Mouse (Mus musculus): ENCODE results near the gene Bmpr2.

Bmpr2 gene

GRCm38 (mm10) chr1:59781080-59781479, 17.9 kb downstream of the Bmpr2 start:
- in situ Hi-C loops (cut with MboI; ENCODE audit: low pct_unique_long_range_greater_than_20kb in 1 of 2, low sequenced_read_pairs in 2 of 2, unreplicated experiment in 1 of 2): no loop called here

- in situ Hi-C loops (cut with MboI; ENCODE audit: low pct_unique_long_range_greater_than_20kb in 1 of 2, low sequenced_read_pairs in 2 of 2, unreplicated experiment in 1 of 2): no loop called here
Observed at GRCm38 (mm10) chr1:59788975-59789374, 25.8 kb downstream of the Bmpr2 start.

DNA sequence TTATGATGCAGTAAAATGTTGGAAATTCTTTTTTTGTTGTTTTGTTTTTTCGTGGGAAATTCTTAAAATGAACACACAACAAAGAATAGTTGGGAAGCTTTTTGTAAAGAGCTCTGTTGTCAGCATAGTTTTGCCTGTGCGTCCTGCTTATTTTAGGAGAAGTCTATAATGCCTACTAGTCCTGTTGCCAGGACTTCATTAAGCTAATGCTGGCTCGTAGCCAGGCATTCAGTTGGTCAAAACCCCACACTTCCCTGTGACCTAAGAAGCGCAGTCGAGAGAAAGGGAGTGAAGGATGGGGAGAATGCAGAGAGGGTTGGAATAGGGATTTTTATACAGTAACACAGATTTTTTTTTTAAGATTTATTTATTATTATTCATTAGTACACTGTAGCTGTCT, 26.5 kb downstream of the Bmpr2 start:
- in situ Hi-C loops (cut with MboI; ENCODE audit: low pct_unique_long_range_greater_than_20kb in 1 of 2, low sequenced_read_pairs in 2 of 2, unreplicated experiment in 1 of 2): no loop called here

GRCm38 (mm10) chr1:59795336-59795735, 32.1 kb downstream of the Bmpr2 start:
- in situ Hi-C loops (cut with MboI; ENCODE audit: low pct_unique_long_range_greater_than_20kb in 1 of 2, low sequenced_read_pairs in 2 of 2, unreplicated experiment in 1 of 2): no loop called here

GRCm38 (mm10) chr1:59797865-59798264, 34.7 kb downstream of the Bmpr2 start:
- in situ Hi-C loops (cut with MboI; ENCODE audit: low pct_unique_long_range_greater_than_20kb in 1 of 2, low sequenced_read_pairs in 2 of 2, unreplicated experiment in 1 of 2): no loop called here

GRCm38 (mm10) chr1:59804363-59804762, 41.2 kb downstream of the Bmpr2 start:
- in situ Hi-C loops (cut with MboI; ENCODE audit: low pct_unique_long_range_greater_than_20kb in 1 of 2, low sequenced_read_pairs in 2 of 2, unreplicated experiment in 1 of 2): no loop called here

GRCm38 (mm10) chr1:59809921-59810320, 46.7 kb downstream of the Bmpr2 start:
- in situ Hi-C loops (cut with MboI; ENCODE audit: low pct_unique_long_range_greater_than_20kb in 1 of 2, low sequenced_read_pairs in 2 of 2, unreplicated experiment in 1 of 2): no loop called here

DNA sequence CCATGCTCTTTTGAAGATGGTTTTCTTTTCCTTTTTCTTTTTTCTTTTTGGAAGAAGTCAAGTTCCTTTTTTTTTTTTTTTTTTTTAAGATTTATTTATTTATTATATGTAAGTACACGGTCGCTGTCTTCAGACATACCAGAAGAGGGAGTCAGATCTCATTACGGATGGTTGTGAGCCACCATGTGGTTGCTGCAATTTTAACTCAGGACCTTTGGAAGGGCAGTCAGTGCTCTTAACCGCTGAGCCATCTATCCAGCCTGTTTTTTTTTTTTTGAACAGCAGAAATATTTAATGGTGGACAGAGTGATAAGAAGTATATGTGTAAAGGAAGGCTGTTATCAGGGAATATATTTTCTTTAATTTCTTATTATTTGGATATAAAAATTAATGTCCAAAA, 49.6 kb downstream of the Bmpr2 start:
- in situ Hi-C loops (cut with MboI; ENCODE audit: low pct_unique_long_range_greater_than_20kb in 1 of 2, low sequenced_read_pairs in 2 of 2, unreplicated experiment in 1 of 2): no loop called here

- in situ Hi-C loops (cut with MboI; ENCODE audit: low pct_unique_long_range_greater_than_20kb in 1 of 2, low sequenced_read_pairs in 2 of 2, unreplicated experiment in 1 of 2): no loop called here
Observed at GRCm38 (mm10) chr1:59825421-59825820, 62.2 kb downstream of the Bmpr2 start.

GRCm38 (mm10) chr1:59826583-59826982, 63.4 kb downstream of the Bmpr2 start:
- in situ Hi-C loops (cut with MboI; ENCODE audit: low pct_unique_long_range_greater_than_20kb in 1 of 2, low sequenced_read_pairs in 2 of 2, unreplicated experiment in 1 of 2): no loop called here

GRCm38 (mm10) chr1:59829410-59829809, 66.2 kb downstream of the Bmpr2 start:
- in situ Hi-C loops (cut with MboI; ENCODE audit: low pct_unique_long_range_greater_than_20kb in 1 of 2, low sequenced_read_pairs in 2 of 2, unreplicated experiment in 1 of 2): no loop called here

GRCm38 (mm10) chr1:59830194-59830593, 67.0 kb downstream of the Bmpr2 start:
- in situ Hi-C loops (cut with MboI; ENCODE audit: low pct_unique_long_range_greater_than_20kb in 1 of 2, low sequenced_read_pairs in 2 of 2, unreplicated experiment in 1 of 2): no loop called here

- in situ Hi-C loops (cut with MboI; ENCODE audit: low pct_unique_long_range_greater_than_20kb in 1 of 2, low sequenced_read_pairs in 2 of 2, unreplicated experiment in 1 of 2): no loop called here
Observed at GRCm38 (mm10) chr1:59833723-59834122, 70.5 kb downstream of the Bmpr2 start.

DNA sequence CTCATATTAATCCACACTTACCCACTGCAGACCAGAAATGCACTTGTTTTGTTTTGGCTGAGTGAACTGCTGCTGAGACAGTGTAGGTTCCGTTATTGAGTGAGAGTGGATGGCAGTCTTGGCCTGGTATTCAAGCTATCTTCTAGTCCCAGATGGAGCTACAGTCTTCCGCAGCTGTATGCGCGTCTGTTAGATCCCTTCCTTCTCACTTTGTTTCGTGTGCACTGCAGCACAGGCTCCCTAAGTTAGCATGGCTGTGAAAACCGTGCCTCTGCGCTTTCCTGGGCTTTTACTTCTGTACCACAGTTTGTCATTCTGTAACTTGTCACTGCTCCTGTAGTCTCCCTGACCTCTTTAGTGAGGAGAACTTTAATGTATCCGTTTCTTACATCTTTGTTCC, 85.1 kb downstream of the Bmpr2 start:
- in situ Hi-C loops (cut with MboI; ENCODE audit: low pct_unique_long_range_greater_than_20kb in 1 of 2, low sequenced_read_pairs in 2 of 2, unreplicated experiment in 1 of 2): no loop called here

GRCm38 (mm10) chr1:59859046-59859445, 95.8 kb downstream of the Bmpr2 start:
- in situ Hi-C loops (cut with MboI; ENCODE audit: low pct_unique_long_range_greater_than_20kb in 1 of 2, low sequenced_read_pairs in 2 of 2, unreplicated experiment in 1 of 2): no loop called here

- in situ Hi-C loops (cut with MboI; ENCODE audit: low pct_unique_long_range_greater_than_20kb in 1 of 2, low sequenced_read_pairs in 2 of 2, unreplicated experiment in 1 of 2): no loop called here
Observed at GRCm38 (mm10) chr1:59862144-59862543, 98.9 kb downstream of the Bmpr2 start.

DNA sequence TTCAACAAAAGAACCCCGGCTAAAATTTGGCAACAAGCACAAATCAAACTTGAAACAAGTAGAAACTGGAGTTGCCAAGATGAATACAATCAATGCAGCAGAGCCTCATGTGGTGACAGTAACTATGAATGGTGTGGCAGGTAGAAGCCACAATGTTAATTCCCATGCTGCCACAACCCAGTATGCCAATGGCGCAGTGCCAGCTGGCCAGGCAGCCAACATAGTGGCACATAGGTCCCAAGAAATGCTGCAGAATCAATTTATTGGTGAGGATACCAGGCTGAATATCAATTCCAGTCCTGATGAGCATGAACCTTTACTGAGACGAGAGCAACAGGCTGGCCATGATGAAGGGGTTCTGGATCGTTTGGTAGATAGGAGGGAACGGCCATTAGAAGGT, 104.8 kb downstream of the Bmpr2 start:
- in situ Hi-C loops (cut with MboI; ENCODE audit: low pct_unique_long_range_greater_than_20kb in 1 of 2, low sequenced_read_pairs in 2 of 2, unreplicated experiment in 1 of 2): no loop called here

DNA sequence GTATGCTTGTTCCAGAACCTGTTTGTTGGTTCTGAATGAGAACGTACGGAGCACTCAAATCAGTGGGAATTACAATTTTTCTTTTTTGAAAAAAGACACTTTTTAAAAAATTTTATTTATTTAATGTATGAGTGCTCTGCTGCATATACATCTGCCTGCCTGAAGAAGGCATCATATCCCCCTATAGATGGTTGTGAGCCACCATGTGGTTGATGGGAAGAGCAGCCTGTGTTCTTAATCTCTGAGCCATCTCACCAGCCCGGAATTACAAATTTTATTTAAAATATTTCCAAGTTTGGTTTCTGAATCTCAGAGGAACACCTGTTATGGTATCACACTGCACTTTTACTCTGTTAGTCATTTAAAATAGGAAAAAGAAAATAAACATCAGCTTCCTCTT, 110.8 kb downstream of the Bmpr2 start:
- in situ Hi-C loops (cut with MboI; ENCODE audit: low pct_unique_long_range_greater_than_20kb in 1 of 2, low sequenced_read_pairs in 2 of 2, unreplicated experiment in 1 of 2): no loop called here

GRCm38 (mm10) chr1:59878098-59878497, 114.9 kb downstream of the Bmpr2 start:
- in situ Hi-C loops (cut with MboI; ENCODE audit: low pct_unique_long_range_greater_than_20kb in 1 of 2, low sequenced_read_pairs in 2 of 2, unreplicated experiment in 1 of 2): no loop called here

DNA sequence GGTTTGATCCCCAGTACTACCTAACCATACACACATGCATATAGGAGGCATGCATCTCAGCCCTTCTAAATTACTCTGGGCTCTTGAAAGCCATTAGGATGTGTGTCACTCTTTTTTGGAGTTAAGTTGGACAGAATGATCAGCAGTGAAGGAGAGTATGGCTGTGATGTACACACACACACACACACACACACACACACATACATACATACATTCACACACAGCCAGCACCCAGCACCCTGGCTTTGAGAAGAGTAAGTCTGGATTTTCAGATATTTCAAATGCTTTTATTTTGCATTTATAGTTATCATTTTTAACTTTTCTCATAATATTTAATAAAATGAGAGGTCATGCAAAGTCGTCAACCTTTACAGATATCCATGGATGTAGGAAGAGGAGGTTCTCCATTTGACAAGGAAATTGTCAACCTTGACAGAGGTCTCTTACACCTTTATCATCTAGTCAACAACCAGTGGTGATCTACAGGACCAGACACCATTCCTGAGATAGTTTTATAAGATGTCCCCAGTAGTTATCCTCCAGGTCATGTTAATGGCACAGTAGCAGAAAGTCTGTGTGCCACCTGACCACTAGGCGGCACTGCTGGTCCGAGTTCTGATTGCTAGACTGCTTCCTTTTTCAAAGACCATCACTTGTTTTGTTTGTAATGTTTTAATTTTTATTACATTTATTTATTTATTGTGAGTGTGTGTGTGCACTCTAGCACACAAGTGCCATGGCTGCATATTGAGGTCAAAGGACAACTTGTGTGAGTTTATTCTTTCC, 120.3 kb downstream of the Bmpr2 start:
- in situ Hi-C loops (cut with MboI; ENCODE audit: low pct_unique_long_range_greater_than_20kb in 1 of 2, low sequenced_read_pairs in 2 of 2, unreplicated experiment in 1 of 2): no loop called here

GRCm38 (mm10) chr1:59886899-59887298, 123.7 kb downstream of the Bmpr2 start:
- in situ Hi-C loops (cut with MboI; ENCODE audit: low pct_unique_long_range_greater_than_20kb in 1 of 2, low sequenced_read_pairs in 2 of 2, unreplicated experiment in 1 of 2): no loop called here

Measured in mouse embryonic stem cell (cell line).